Mouse (Mus musculus) lung, postnatal 0 days (tissue): ENCODE data around the gene Trp53i11.

Source experiments
- CTCF ChIP-seq: IDR thresholded peaks from 2 replicates; pipeline ENCODE4 v1.5.1; 2016; ENCODE audit warnings: antibody characterized with exemption, mild to moderate bottlenecking
- EP300 ChIP-seq: IDR thresholded peaks from 2 replicates; pipeline ENCODE4 v1.6.1; 2016; ENCODE audit warnings: antibody characterized with exemption, mild to moderate bottlenecking, control low read depth

DNA sequence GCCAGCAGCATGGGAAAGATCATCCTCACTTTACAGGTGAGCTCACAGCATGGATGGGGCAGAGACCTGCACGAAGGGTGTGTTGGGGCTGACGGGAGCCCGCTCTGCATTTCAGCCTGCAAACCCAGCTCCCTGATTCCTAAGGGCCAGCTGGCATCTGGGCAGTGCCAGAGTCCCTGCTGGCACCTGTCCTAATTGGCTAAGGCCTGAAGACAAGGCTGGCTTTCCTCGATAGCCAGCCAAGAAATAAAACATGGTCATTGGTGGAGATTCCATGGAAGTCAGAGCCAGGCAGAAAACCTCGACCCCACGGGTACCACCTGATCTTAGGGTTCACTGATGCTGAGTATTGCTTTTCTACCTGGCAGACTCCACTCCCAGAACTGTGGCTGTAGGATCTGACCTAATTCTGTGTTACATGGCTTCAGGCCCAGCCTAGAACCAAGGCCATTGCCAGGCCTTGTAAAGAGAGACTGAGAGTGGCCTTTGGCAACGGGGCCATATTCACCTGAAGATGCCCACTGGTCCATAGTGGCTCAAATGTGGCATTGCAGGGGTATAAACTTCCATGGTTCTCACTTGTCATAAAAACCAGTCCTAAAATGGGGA is 34.4 kb upstream of the Trp53i11 start:
- no peak for TF ChIP-seq CTCF
- no peak for TF ChIP-seq EP300
